In the genomic region with DNA sequence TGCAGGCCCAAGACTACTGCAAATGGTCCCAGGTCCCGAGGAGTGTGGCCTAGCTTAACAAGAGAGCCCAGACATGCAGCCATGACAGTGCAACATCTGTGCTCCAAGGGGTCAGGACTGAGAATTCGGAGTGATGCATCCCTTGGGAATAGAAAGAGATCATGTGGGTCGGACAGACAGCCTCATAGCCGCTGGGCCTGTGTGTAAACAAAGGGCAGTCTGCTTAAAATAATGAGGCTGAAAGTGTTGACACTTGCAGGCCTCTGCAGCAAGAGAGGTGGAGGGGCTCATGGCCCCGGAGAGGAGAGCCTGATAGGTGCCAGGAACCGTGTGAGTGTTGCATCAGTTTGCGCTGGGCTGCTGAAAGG, we compare ENCODE assay signal across 8 mouse cellular contexts. TPM values are rescaled to one million over a fixed set of nuclear protein-coding genes. Genes with fewer than 3 reads are reported as not detected.
DNase-seq lines count a peak whose midpoint lies in the region; ATAC-seq lines count a peak whose summit lies in the region.
"Had no signal": no experiment of that assay in that cellular context is flagged by ENCODE, and none has a peak within 500 bp of the region (broad histone marks: within the 10 kb centered on the region; RNA-seq: fewer than 3 reads in every experiment).

No protein-coding gene starts in this region.

- peak overlapping the region; percentile 63 for H3K27ac ChIP-seq in forebrain, embryonic 12.5 days
- no peak overlapping the region for H3K27ac ChIP-seq in limb, embryonic 12.5 days

- H3K9me3 ChIP-seq in forebrain, embryonic 12.5 days = no peaks in the 10 kb centered on the region
- no peaks in the 10 kb centered on the region for H3K9me3 ChIP-seq in limb, embryonic 12.5 days

- peaks cover 54% of the 10 kb centered on the region for H3K27me3 ChIP-seq in forebrain, embryonic 12.5 days
- H3K27me3 ChIP-seq in limb, embryonic 12.5 days = peaks cover 61% of the 10 kb centered on the region

- no peak for ATAC-seq in forebrain, embryonic 12.5 days (ENCODE audit: low FRiP score)
- no peak for ATAC-seq in limb, embryonic 12.5 days (ENCODE audit: insufficient number of reproducible peaks, insufficient read depth, low FRiP score, low TSS enrichment, low read depth)
- ATAC-seq: Patski had no signal

- H3K4me3 ChIP-seq in forebrain, embryonic 12.5 days (replicated peaks) = peak overlapping the region; percentile 42
- H3K4me3 ChIP-seq in limb, embryonic 12.5 days (replicated peaks) = peak overlapping the region; percentile 37; the same call in 1 of the 2 replicates

- peak; percentile 34 for DNase-seq in retina, postnatal 1 day
- no peak for DNase-seq in retina, embryonic 14.5 days (ENCODE audit: low spot score)
- DNase-seq in thymus, postnatal 4 days = no peak
- DNase-seq in lung, postnatal 14 days = no peak
- no peak for DNase-seq in testis, postnatal 14 days (ENCODE audit: low spot score)

- peak overlapping the region; percentile 51 for H3K9ac ChIP-seq in forebrain, embryonic 12.5 days
- no peak overlapping the region for H3K9ac ChIP-seq in limb, embryonic 12.5 days (replicated peaks)

- WGBS in forebrain, embryonic 12.5 days = 28% methylated on average over 7 of the region's 7 CpGs
- WGBS in limb, embryonic 12.5 days = 30% methylated on average over 7 of the region's 7 CpGs

- no peaks in the 10 kb centered on the region for H3K36me3 ChIP-seq in forebrain, embryonic 12.5 days (replicated peaks)
- no peaks in the 10 kb centered on the region for H3K36me3 ChIP-seq in limb, embryonic 12.5 days

- H3K4me2 ChIP-seq in forebrain, embryonic 12.5 days = peak overlapping the region; percentile 62
- peak overlapping the region; percentile 66 for H3K4me2 ChIP-seq in limb, embryonic 12.5 days

- H3K4me1 ChIP-seq in forebrain, embryonic 12.5 days = peaks cover 43% of the 10 kb centered on the region
- peaks cover 7% of the 10 kb centered on the region; the same call in 1 of the 2 replicates for H3K4me1 ChIP-seq in limb, embryonic 12.5 days (replicated peaks)

RNA-seq across cellular contexts. Expression of a gene that starts 6.2 kb away (rescaled TPM):
- 10.7 and 11.5 TPM in 2 replicates for polyA plus RNA-seq in forebrain, embryonic 12.5 days (2016; fragmentation: Nextera tagmentation; extraction: Ambion mirVana)
- polyA plus RNA-seq in limb, embryonic 12.5 days (2016; fragmentation: Nextera tagmentation; extraction: Ambion mirVana) = 0.19 and 0.23 TPM in 2 replicates

RNA-seq across cellular contexts. Expression of a gene that starts 21.1 kb away (rescaled TPM):
- not detected in 2 replicates for polyA plus RNA-seq in forebrain, embryonic 12.5 days (2016; fragmentation: Nextera tagmentation; extraction: Ambion mirVana)
- polyA plus RNA-seq in limb, embryonic 12.5 days (2016; fragmentation: Nextera tagmentation; extraction: Ambion mirVana) = 0.23 TPM in 1 of 2 replicates, not detected in the other
